Mouse (Mus musculus) small intestine, adult 2 months (tissue): ENCODE data around the gene Capn9. TPM values are rescaled to one million over a fixed set of nuclear protein-coding genes. Genes with fewer than 3 reads are reported as not detected.

Experiments used
- H3K27ac ChIP-seq: fragments of 200-500 bp; 2 replicates; pipeline ENCODE4 v1.5.1; 2012; ENCODE audit warnings: low read depth, low read length, control low read depth, inconsistent platforms; ENCODE audit not compliant: insufficient read depth
- H3K27me3 ChIP-seq: fragments of 200-500 bp; 2 replicates; pipeline ENCODE4 v1.6.1; 2012; ENCODE audit warnings: mild to moderate bottlenecking, moderate library complexity, low read length, inconsistent platforms; ENCODE audit not compliant: control insufficient read depth, insufficient read depth
- H3K36me3 ChIP-seq: fragments of 200-500 bp; 2 replicates; pipeline ENCODE4 v1.6.1; 2012; ENCODE audit warnings: mild to moderate bottlenecking, low read length, control low read depth, inconsistent platforms; ENCODE audit not compliant: control insufficient read depth, insufficient read depth
- H3K4me1 ChIP-seq: fragments of 200-500 bp; 2 replicates; pipeline ENCODE4 v1.6.1; 2012; ENCODE audit warnings: low read length, inconsistent platforms, mixed read lengths; ENCODE audit not compliant: control insufficient read depth, insufficient read depth, insufficient read length
- H3K4me3 ChIP-seq: fragments of 200-500 bp; 2 replicates; pipeline ENCODE4 v1.5.1; 2012; ENCODE audit warnings: low read depth, mild to moderate bottlenecking, control low read depth, inconsistent platforms, low read length, moderate library complexity
- CTCF ChIP-seq: fragments of 200-500 bp; IDR thresholded peaks from 2 replicates; pipeline ENCODE4 v1.5.1; 2012; ENCODE audit warnings: low read depth, mild to moderate bottlenecking, control low read depth, inconsistent platforms, low read length, moderate library complexity, mixed read lengths; ENCODE audit not compliant: insufficient replicate concordance, insufficient read length; ENCODE audit errors: extremely low read depth
- POLR2A ChIP-seq: fragments of 200-500 bp; IDR thresholded peaks from 2 replicates; pipeline ENCODE4 v1.6.1; 2012; ENCODE audit warnings: low read depth, mild to moderate bottlenecking, control low read depth, inconsistent platforms, low read length, moderate library complexity
- WGBS: fragments of 180-500 bp; shearing (Covaris S2); methylation state at CpG from one replicate; pipeline ENCODE4 v1.1.7; 2018; 5-methylcytosine and 5-hydroxymethylcytosine counted together
- polyA plus RNA-seq: library from polyadenylated mRNA; depleted of rRNA; stranded (reverse); fragments of >200 nt; gene quantifications from 2 replicates; pipeline ENCODE4 v1.2.3, GENCODE M21; 2012; rRNA removed

The Capn9 gene
- polyA plus RNA-seq: 8.2 and 11.4 TPM in 2 replicates

GRCm38 (mm10) chr8:124575811-124576210 lies at the start of gene Capn9:
Gene Capn9, plus strand, starts transcription at chr8:124576111.
- Histone ChIP-seq H3K4me1 (peaks cover 16% of the 10 kb centered on the region), H3K27me3 (no peaks in the 10 kb centered on the region; the same call in 1 of the 2 replicates), H3K4me3 (peak within 1 kb of the TSS; percentile 4), H3K36me3 (no peaks in the 10 kb centered on the region), H3K27ac (peak within 1 kb of the TSS; percentile 52)
- TF ChIP-seq CTCF: no peak
- TF ChIP-seq POLR2A: no peak
- 81% methylated on average over 8 of the region's 8 CpGs for WGBS

- peaks cover 44% of the 10 kb centered on the region for H3K36me3 ChIP-seq
These were observed 49.6 kb upstream of the Capn9 start for GRCm38 (mm10) chr8:124526261-124526660.

GRCm38 (mm10) chr8:124530076-124530475 lies 45.8 kb upstream of the Capn9 start:
- no peak overlapping the region for H3K4me3 ChIP-seq
- peaks cover 73% of the 10 kb centered on the region for H3K36me3 ChIP-seq
- TF ChIP-seq CTCF (no peak), POLR2A (no peak)
- WGBS: 81% methylated on average over 14 of the region's 14 CpGs
- no peaks in the 10 kb centered on the region for H3K4me1 ChIP-seq
- H3K27me3 ChIP-seq: no peaks in the 10 kb centered on the region
- no peak overlapping the region for H3K27ac ChIP-seq

More at GRCm38 (mm10) chr8:124526261-124526660, 49.6 kb upstream of the Capn9 start:
- no peak overlapping the region for H3K27ac ChIP-seq
- TF ChIP-seq CTCF (no peak), POLR2A (no peak)
- no peak overlapping the region for H3K4me3 ChIP-seq
- 89% methylated on average over 11 of the region's 11 CpGs for WGBS
- H3K27me3 ChIP-seq: no peaks in the 10 kb centered on the region
- H3K4me1 ChIP-seq: peaks cover 13% of the 10 kb centered on the region; the same call in 1 of the 2 replicates

GRCm38 (mm10) chr8:124530556-124530955 lies 45.4 kb upstream of the Capn9 start:
- no peaks in the 10 kb centered on the region for H3K4me1 ChIP-seq
- no peaks in the 10 kb centered on the region for H3K27me3 ChIP-seq
- H3K36me3 ChIP-seq: peaks cover 76% of the 10 kb centered on the region
- H3K27ac ChIP-seq: no peak overlapping the region
- 95% methylated on average over 7 of the region's 7 CpGs for WGBS
- no peak overlapping the region for H3K4me3 ChIP-seq
- TF ChIP-seq CTCF (no peak), POLR2A (no peak)

GRCm38 (mm10) chr8:124530996-124531395 lies 44.9 kb upstream of the Capn9 start:
- H3K27ac ChIP-seq: no peak overlapping the region
- TF ChIP-seq CTCF (no peak), POLR2A (no peak)
- H3K36me3 ChIP-seq: peaks cover 76% of the 10 kb centered on the region
- WGBS: 87% methylated on average over 4 of the region's 4 CpGs
- no peaks in the 10 kb centered on the region for H3K4me1 ChIP-seq
- H3K4me3 ChIP-seq: no peak overlapping the region
- no peaks in the 10 kb centered on the region for H3K27me3 ChIP-seq

GRCm38 (mm10) chr8:124532626-124533025 lies 43.3 kb upstream of the Capn9 start:
- WGBS: 94% methylated on average over 3 of the region's 3 CpGs
- Histone ChIP-seq H3K4me1 (no peaks in the 10 kb centered on the region), H3K27me3 (no peaks in the 10 kb centered on the region), H3K36me3 (peaks cover 70% of the 10 kb centered on the region), H3K27ac (no peak overlapping the region), H3K4me3 (no peak overlapping the region)
- no peak for TF ChIP-seq POLR2A

GRCm38 (mm10) chr8:124535451-124535850 lies 40.5 kb upstream of the Capn9 start:
- H3K36me3 ChIP-seq: peaks cover 78% of the 10 kb centered on the region
- WGBS: 85% methylated on average over 5 of the region's 5 CpGs
- no peaks in the 10 kb centered on the region for H3K4me1 ChIP-seq
- no peak overlapping the region for H3K27ac ChIP-seq
- H3K4me3 ChIP-seq: no peak overlapping the region
- TF ChIP-seq POLR2A: no peak
- no peak for TF ChIP-seq CTCF
- H3K27me3 ChIP-seq: no peaks in the 10 kb centered on the region

- no peaks in the 10 kb centered on the region for H3K4me1 ChIP-seq
- peaks cover 79% of the 10 kb centered on the region for H3K36me3 ChIP-seq
- no peak for TF ChIP-seq CTCF
- TF ChIP-seq POLR2A: no peak
- H3K4me3 ChIP-seq: no peak overlapping the region
- H3K27ac ChIP-seq: no peak overlapping the region
- 62% methylated on average over 12 of the region's 12 CpGs for WGBS
- no peaks in the 10 kb centered on the region for H3K27me3 ChIP-seq
These were observed 35.0 kb upstream of the Capn9 start for GRCm38 (mm10) chr8:124540906-124541305.
